Mouse (Mus musculus) stomach, postnatal 0 days (tissue): Measurements from ENCODE around the gene Rnf152.

ENCODE experiments used
- CTCF ChIP-seq: IDR thresholded peaks from 2 replicates; pipeline ENCODE4 v1.5.1; 2016; ENCODE audit warnings: antibody characterized with exemption, low read depth, mild to moderate bottlenecking, moderate library complexity
- EP300 ChIP-seq: optimal IDR thresholded peaks from 2 replicates; pipeline ENCODE3; 2016; ENCODE audit warnings: antibody characterized with exemption

DNA sequence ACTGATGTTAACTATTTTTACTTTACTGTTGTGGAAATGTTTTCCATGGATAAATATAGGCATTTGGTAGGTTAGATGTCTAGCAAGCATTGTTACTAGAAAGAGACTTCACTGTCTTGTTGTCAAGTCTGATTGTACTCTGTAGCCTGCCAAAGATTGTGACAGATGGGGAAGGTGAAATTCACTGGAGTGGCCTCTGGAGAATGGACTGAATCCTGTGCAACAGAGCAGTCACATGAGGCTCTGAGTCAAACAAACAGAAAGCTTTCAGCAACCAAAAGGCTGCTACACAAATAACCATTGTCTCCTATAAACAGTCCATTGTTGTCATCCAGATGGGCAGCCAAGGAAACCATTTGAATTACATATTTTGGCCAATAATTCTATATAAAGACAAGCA, 15.6 kb downstream of the Rnf152 start:
- TF ChIP-seq CTCF (no peak), EP300 (no peak)
